8 mouse cellular contexts compared by ENCODE assay signal in genomic region chr11:76291960-76292359, GRCm38 (mm10). TPM values are rescaled to one million over a fixed set of nuclear protein-coding genes. Genes with fewer than 3 reads are reported as not detected.
DNase-seq lines count a peak whose midpoint lies in the region; ATAC-seq and TF ChIP-seq lines count a peak whose summit lies in the region.
"Had no signal": no experiment of that assay in that cellular context is flagged by ENCODE, and none has a peak within 500 bp of the region (broad histone marks: within the 10 kb centered on the region; RNA-seq: fewer than 3 reads in every experiment).

No protein-coding gene starts in this region.

- TF ChIP-seq CTCF in cortical plate, adult 2 months (IDR thresholded peaks at IDR 0.05; ENCODE audit: extremely low read depth, insufficient read depth, low read length) = no peak

- H3K4me3 ChIP-seq in kidney, embryonic 16.5 days (ENCODE audit: low read length) = no peak overlapping the region
- no peak overlapping the region for H3K4me3 ChIP-seq in cortical plate, adult 2 months (ENCODE audit: insufficient read depth, low read length)
- no peak overlapping the region for H3K4me3 ChIP-seq in embryonic facial prominence, embryonic 15.5 days (replicated peaks)
- no peak overlapping the region for H3K4me3 ChIP-seq in limb, embryonic 15.5 days

- WGBS in kidney, embryonic 16.5 days = 54% methylated on average over 4 of the region's 4 CpGs
- 65% methylated on average over 4 of the region's 4 CpGs for WGBS in embryonic facial prominence, embryonic 15.5 days
- WGBS in limb, embryonic 15.5 days = 43% methylated on average over 4 of the region's 4 CpGs

- no peak for TF ChIP-seq POLR2A in cortical plate, adult 2 months (IDR thresholded peaks at IDR 0.05; ENCODE audit: extremely low read depth, insufficient read depth, low read length)

- DNase-seq in kidney, adult 8-10 months = no peak
- no peak for DNase-seq in layer of hippocampus, adult 8-10 months (ENCODE audit: low spot score in 2 of 2)
- DNase-seq in spleen, postnatal 10 days (ENCODE audit: low spot score in 2 of 2) = no peak
- DNase-seq: right cerebral cortex, postnatal 4 days had no signal

- no peak for ATAC-seq in kidney, embryonic 16.5 days (ENCODE audit: low FRiP score, low TSS enrichment)
- ATAC-seq in embryonic facial prominence, embryonic 15.5 days (ENCODE audit: insufficient number of reproducible peaks, low FRiP score, low TSS enrichment, low read depth) = no peak
- ATAC-seq in limb, embryonic 15.5 days (ENCODE audit: insufficient number of reproducible peaks, low FRiP score, low TSS enrichment, low read depth) = no peak

- H3K4me2 ChIP-seq in kidney, embryonic 16.5 days (replicated peaks; ENCODE audit: low read depth, low read length) = peak overlapping the region; percentile 36
- 0 out of 2 replicates have a peak overlapping the region, but pooled peaks have one; percentile 22 for H3K4me2 ChIP-seq in embryonic facial prominence, embryonic 15.5 days (replicated peaks)
- peak overlapping the region; percentile 13 for H3K4me2 ChIP-seq in limb, embryonic 15.5 days

- peak overlapping the region; percentile 67 for H3K27ac ChIP-seq in kidney, embryonic 16.5 days (ENCODE audit: low read length)
- peak overlapping the region; percentile 40; the same call in 1 of the 2 replicates for H3K27ac ChIP-seq in cortical plate, adult 2 months (ENCODE audit: insufficient read depth, low read length)
- peak overlapping the region; percentile 87 for H3K27ac ChIP-seq in embryonic facial prominence, embryonic 15.5 days (replicated peaks)
- peak overlapping the region; percentile 78 for H3K27ac ChIP-seq in limb, embryonic 15.5 days

- H3K4me1 ChIP-seq in kidney, embryonic 16.5 days (ENCODE audit: insufficient read depth, low read length) = peaks cover 73% of the 10 kb centered on the region
- H3K4me1 ChIP-seq in cortical plate, adult 2 months (ENCODE audit: control insufficient read depth, insufficient read depth, low read length) = no peaks in the 10 kb centered on the region; the same call in 1 of the 2 replicates
- peaks cover 92% of the 10 kb centered on the region for H3K4me1 ChIP-seq in embryonic facial prominence, embryonic 15.5 days
- peaks cover 68% of the 10 kb centered on the region for H3K4me1 ChIP-seq in limb, embryonic 15.5 days

- no peaks in the 10 kb centered on the region for H3K9me3 ChIP-seq in kidney, embryonic 16.5 days (ENCODE audit: low read length)
- H3K9me3 ChIP-seq in embryonic facial prominence, embryonic 15.5 days (replicated peaks) = no peaks in the 10 kb centered on the region
- H3K9me3 ChIP-seq in limb, embryonic 15.5 days = no peaks in the 10 kb centered on the region

- H3K9ac ChIP-seq in kidney, embryonic 16.5 days (replicated peaks; ENCODE audit: low read length) = peak overlapping the region; percentile 33; the same call in 1 of the 2 replicates
- H3K9ac ChIP-seq in embryonic facial prominence, embryonic 15.5 days = no peak overlapping the region
- H3K9ac ChIP-seq in limb, embryonic 15.5 days = no peak overlapping the region

- no peaks in the 10 kb centered on the region for H3K27me3 ChIP-seq in kidney, embryonic 16.5 days (ENCODE audit: insufficient read depth, low read length)
- H3K27me3 ChIP-seq in embryonic facial prominence, embryonic 15.5 days = no peaks in the 10 kb centered on the region
- H3K27me3 ChIP-seq in limb, embryonic 15.5 days = no peaks in the 10 kb centered on the region

- no peaks in the 10 kb centered on the region for H3K36me3 ChIP-seq in kidney, embryonic 16.5 days (ENCODE audit: insufficient read depth, low read length)
- no peaks in the 10 kb centered on the region for H3K36me3 ChIP-seq in embryonic facial prominence, embryonic 15.5 days
- H3K36me3 ChIP-seq in limb, embryonic 15.5 days = no peaks in the 10 kb centered on the region

RNA-seq across cellular contexts. Expression of gene Glod4, which starts 48.4 kb away (rescaled TPM):
- 136 and 142 TPM in 2 replicates for polyA plus RNA-seq in kidney, embryonic 16.5 days (2015; fragmentation: Nextera tagmentation; extraction: Ambion mirVana)
- polyA plus RNA-seq in cortical plate, adult 2 months (2012; rRNA removed) = 38.6 and 41.7 TPM in 2 replicates
- 111 and 126 TPM in 2 replicates for polyA plus RNA-seq in embryonic facial prominence, embryonic 15.5 days (2015; fragmentation: Nextera tagmentation; extraction: Ambion mirVana)
- polyA plus RNA-seq in limb, embryonic 15.5 days (2015; fragmentation: Nextera tagmentation; extraction: Ambion mirVana) = 128 and 131 TPM in 2 replicates
- total RNA-seq in layer of hippocampus, adult 8-10 months (2022) = 10 to 100 TPM; 55.8 to 59.8 (median 58.0) TPM

RNA-seq across cellular contexts. Expression of gene Mrm3, which starts 48.4 kb away (rescaled TPM):
- polyA plus RNA-seq in kidney, embryonic 16.5 days (2015; fragmentation: Nextera tagmentation; extraction: Ambion mirVana) = 28.7 and 29.1 TPM in 2 replicates
- 15.0 and 17.0 TPM in 2 replicates for polyA plus RNA-seq in cortical plate, adult 2 months (2012; rRNA removed)
- polyA plus RNA-seq in embryonic facial prominence, embryonic 15.5 days (2015; fragmentation: Nextera tagmentation; extraction: Ambion mirVana) = 23.8 and 24.3 TPM in 2 replicates
- polyA plus RNA-seq in limb, embryonic 15.5 days (2015; fragmentation: Nextera tagmentation; extraction: Ambion mirVana) = 22.8 and 27.2 TPM in 2 replicates
- 10 to 100 TPM; 16.8 to 19.3 (median 17.5) TPM for total RNA-seq in layer of hippocampus, adult 8-10 months (2022)
